Mouse (Mus musculus) urinary bladder, postnatal 25 days (tissue): ENCODE data around the gene Celsr1.
A peak's percentile ranks its signal among the peaks of the same experiment; 100 is the strongest.

Source experiments
- DNase-seq: peaks from one replicate; pipeline ENCODE4 v3.0.0; 2022; ENCODE audit warnings: low spot score

The Celsr1 gene

DNA sequence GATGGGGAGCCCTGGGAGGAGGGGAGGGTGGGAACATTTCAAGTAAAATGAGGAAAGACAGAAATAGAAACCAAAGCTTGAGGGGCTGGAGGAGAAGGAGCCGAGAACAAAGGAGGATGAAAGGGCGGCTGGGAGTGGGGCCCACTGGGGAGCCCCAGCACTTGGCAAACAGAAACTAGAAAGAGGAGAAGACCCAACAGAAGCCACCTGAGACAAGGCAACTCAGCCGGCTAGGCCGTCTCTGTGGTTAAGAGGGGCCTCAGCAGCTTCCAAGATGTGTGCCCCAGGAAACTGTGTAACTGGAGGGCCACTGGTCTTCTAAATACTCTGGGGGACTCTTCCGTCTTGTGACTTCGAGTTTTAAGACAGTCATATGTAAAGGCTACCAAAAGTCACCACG is 72.4 kb downstream of the Celsr1 start:
- DNase-seq: no peak

DNA sequence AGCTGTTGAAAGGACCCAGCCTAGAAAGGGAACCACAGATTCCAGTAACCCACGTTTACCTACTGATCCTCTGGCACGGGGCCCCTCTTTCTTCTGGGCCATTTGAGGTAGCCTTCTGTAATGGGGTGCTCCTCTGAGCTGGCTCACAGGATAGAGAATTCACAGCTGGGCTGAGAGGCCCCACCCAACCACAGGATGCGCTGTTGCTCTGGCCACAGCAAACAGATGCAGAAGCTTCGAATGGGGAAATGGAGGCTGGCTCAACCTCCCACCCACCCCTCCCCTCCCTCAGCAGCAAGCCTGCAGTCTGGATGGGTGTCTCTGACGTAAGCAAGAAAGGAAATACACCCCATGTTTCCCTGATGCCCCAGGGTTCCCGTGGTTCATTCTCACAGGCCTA is 77.4 kb downstream of the Celsr1 start:
- DNase-seq: no peak

DNA sequence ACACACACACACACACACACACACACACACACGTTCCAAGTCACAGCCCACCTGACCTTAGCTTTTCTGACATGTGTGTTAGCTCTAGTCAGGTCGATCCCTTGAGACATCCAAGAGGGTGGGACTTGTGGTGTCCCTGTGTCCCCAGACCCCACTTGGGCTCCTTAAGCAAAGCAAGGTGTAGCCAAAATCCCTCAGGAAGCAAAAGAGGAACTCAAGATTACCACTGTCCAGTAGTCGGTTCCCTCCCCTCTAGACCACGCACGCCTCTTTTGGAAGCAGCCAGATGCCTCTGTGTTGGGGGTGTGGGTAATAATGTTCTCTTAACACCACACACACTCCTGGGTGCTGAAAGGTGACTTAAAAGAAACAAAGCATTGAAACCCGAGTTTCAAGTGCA is 80.1 kb downstream of the Celsr1 start:
- no peak for DNase-seq

DNA sequence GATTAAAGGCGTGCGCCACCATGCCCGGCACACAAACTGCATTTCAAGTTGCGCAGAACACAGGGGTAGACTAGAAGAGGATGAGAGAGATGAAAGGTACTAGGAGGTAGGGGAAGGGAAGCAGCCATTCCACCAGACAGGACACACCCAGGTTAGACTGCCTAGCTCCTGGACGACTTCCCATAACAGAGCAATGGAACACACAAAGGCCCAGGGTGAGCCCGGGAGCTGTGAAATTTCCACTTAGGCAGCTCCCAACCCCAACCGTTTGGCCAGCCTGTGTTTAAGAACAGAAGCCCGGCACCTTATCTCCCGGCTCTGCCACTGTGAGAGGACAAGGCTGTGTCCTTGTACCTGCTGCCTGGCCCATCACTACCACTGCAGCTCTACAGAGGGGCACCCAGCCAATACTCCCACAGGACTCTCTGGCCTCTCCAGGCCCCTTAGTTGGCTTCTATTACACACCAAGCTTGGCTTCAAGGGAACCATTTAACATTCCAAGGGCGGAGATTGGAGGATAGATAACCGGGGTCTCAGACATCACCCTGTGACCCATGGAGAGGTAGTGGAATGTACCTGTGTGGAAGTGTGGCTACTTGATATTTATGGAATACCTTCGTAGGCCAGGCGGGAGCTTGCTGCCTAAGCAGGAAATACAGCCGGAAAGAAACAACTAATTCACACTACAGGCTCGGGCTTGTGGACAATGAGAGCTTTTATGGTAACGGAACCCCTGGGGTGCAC is 84.0 kb downstream of the Celsr1 start:
- DNase-seq: no peak

DNA sequence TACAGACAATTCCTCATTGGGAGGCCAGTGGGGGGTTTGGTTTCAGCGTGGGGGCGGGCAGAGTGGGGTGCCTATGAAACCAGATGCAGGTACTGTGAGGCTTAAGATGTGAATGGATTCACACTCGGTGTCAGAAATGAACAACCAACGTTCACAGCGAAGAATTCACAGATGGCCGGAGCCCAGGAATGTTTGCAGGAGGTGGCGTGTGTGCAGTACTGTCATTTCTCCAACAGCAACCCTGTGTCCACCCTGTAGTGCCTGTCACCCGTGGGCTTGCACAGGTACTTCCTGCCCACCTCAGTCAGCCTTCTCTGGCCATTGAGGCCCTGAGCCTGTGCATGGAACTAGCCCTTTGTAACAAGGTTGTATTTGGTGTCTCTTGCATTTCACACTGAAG is 85.6 kb downstream of the Celsr1 start:
- DNase-seq: no peak

DNA sequence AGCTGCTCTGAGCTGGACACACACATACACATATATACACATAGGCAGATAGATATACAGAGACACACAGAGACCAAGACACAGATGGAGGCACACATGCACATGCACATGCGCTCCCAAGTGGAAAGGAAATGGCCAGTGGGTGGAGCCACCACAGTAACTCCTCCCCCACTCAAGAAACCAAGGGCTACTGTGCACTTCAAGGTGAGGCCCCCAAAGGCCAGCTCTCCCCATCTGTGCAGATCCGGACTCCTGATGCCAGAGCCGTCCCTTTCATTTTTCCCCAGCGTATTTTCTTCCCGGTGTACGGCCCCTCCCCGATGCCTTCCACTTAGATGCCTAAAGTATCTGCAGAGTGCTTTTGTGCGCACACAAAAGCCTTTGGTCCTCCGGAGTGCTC is 86.0 kb downstream of the Celsr1 start:
- DNase-seq: no peak

DNA sequence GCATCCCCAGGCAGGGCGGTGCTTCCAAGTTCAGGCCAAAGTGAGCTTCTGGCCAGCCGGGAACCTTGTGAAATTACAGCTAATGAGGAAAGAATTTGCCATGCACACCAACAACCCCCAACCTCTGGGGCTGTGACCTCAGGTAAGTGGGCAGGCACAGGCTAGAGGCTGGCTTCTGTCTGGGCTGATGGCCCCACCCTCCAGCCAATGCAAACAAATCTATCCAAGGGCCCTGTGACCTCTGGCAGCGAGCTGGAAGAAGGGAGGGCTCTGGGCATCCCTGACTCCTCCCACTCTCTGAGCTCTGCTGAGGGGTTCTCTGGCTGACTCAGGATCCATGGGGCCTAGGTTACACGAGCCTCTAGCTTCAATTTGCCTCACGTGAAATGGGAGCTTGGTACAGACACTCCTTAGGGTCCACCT is 97.9 kb downstream of the Celsr1 start:
- peak; percentile 8 for DNase-seq

DNA sequence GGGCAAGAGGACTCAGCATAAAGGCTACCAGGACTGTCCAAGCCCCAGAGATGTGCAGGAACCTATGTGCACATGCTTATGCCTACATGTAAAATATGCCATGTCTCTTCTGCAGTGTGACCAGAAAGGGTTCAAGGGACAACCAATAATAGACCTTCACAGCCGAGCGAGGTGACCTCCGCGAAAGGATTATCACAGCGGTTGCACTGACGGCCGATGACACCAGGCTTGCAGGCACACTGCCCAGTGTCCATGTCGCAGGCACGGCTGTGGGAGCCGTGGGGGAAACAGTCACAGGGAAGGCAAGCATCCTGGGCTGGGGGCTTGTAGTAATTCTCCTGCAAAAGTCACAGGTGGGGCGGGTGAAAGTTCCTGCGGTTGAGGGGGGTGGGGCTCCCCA is 105.4 kb downstream of the Celsr1 start:
- no peak for DNase-seq

DNA sequence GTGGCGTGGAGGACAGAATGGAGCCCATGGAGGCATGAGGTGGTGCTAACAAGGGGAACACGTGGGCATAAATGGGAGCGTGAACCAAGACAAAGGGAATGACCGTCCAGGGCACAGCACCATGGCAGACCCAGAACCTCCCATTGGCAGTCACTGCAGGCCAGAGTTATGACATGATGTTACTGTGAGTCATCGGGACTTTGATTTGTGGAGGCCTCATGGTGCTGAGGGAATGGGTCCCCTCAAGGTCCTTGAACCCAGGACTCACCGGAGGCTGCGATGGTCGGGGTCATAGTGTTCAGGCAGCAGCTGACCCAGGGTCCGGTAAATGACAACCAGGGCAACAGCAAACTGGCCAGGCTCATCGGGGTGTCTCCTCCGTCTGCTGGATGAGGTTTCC is 111.7 kb downstream of the Celsr1 start:
- no peak for DNase-seq

DNA sequence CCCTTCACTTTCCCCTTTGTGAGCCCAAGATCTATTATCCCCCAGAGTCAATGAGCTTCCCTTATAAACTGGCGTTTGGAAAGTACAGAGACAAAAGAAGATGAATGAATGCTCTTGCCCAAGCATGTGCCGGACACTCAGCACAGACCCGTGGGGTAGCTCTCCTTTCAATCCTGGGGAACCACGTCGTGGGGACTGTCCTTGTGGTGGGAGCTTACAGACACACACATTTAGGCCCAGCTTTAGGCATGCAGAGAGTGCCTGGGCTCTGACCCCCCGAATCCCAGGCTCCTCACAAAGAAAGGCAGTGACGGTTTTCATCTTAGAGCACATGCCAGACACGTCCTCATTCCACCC is 113.7 kb downstream of the Celsr1 start:
- no peak for DNase-seq

DNA sequence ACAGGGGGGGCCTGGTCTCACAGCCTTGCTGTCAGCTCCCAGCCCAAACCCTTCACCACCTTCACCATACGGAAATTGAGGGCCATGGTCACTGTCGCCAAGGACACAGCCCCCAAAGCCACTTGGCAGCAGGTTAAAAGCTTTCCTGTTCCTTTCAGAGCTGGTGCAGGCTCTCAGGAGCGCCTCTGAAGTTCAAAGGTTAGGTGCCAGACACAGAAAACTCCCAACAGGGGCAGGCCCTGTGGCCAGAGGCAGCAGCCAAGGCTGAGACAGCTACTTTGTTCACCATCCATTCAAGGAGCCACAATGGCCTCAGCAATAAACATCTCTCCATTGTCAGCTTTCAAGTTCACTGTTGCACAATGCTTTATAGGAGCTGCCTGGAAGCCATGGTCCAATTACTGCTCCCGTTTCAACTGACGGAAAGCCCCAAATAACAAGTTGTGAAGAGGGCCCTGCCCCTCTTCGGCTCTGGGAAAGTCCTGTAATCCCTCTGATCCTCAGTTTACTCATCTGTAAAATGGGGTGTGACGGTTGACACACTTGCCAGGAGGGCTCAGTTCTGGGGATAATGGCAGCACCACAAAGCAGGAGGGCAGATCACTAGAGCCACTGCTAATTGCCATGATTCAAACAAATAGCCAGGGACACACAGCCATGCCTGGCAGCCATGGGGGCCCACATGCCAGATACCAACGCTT is 114.2 kb downstream of the Celsr1 start:
- no peak for DNase-seq

DNA sequence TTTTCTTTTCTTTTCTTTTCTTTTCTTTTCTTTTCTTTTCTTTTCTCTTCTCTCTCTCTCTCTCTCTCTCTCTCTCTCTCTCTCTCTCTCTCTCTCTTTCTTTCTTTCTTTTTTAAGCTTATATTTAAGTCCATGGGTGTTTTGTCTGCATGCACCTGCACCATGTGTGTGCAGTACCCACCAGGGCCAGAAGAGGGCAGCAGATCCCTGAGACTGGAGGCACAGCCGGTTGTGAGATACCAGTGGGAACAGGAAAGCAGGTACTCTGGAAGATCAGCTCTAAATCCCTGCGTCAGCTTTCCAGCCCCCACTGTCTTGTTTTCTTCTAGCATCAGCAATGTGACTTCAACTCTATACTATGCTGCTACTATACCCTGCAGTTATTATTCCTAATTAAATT is 120.0 kb downstream of the Celsr1 start:
- peak; percentile 37 for DNase-seq

DNA sequence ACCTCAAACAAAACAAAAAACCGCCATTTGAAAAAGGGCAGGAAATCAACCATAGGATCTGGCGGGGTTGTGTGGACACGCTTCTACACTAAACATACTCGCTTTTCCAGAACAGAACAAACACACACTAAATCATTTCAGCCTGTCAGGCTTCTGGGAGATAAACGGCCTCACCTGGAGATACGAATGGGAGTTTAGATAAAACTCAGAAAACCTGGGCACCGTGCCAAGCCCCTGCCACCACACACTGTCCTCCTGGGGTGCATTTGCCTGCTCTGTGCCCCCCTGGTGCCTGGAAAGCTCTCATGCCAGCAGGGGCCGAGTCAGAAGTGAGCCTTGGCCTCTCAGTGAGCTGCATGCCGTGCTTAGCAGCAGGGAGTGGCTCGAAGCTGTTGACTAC is 123.6 kb downstream of the Celsr1 start:
- peak; percentile 53 for DNase-seq

DNA sequence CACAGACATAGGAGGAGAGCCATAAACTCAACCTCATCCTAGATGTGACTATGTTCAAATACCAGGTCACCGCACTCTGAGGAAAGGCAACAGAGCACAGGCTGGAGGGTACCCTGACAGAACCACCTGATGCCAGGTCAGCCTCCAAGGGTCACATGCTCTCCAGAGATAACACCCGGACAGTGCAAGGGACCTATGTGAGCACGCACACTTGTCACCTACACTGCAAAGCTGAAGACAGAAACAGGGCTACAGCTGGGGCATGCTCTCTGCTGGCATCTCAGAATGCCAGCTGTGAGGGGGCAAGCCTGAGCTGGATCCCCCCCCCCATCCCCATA is 124.1 kb downstream of the Celsr1 start:
- DNase-seq: no peak

DNA sequence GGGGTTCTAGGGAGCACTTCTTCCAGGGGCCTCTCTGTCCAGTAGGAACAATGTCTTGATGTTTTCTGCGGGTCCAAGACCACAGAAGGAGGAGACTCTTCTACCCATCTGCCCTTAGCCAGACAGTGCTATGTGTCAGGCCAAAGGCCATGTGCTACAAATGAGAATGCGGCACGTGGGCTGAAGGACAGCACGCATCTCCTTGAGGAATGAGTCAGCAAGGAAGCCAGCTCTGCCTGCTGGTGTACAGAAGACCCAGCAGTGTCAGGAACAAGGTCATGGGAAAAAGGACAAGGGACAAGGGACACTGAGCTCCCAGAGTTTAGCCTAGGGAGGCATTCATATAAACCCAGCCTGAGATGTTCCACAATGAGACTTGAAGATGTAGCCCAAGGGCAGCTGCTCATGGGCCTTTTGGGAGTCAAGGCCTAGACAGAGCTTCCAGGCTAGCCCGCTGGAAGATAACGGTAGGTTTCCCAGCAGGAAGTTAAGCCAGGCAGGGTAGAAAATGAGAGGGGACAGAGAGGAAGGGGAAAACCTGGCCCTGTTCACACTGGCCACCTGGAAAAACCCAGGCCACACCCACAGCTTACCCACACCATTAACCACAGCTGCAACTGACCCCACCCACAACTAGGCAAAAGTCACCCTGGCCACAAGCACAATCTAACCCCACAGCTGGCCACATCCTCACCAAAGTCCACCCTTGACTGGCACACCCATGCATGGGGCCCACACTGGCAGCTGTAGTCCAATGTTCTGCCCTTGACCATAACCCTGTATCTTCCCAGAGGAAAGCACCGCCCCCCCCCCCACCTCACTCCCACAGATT is 124.7 kb downstream of the Celsr1 start:
- no peak for DNase-seq

DNA sequence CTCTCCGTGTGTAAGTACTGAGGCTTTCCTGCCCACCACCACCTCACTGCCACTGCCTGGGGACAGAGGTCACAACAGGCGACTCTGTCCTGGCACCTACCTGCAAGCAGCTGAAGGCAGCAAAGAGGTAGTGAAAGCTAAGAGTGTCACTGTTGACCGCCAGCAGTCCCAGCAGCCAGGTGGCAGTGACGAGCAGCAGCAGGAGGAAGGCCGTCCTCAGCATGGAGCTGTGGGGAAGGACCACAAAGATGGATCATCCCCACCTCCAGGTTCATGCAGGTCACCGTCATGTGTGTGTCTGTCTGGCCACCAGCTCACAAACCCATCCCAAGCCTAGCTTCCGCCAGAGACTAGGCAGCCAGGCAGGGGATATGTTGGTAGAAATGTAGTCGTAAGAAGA is 129.8 kb downstream of the Celsr1 start:
- no peak for DNase-seq

DNA sequence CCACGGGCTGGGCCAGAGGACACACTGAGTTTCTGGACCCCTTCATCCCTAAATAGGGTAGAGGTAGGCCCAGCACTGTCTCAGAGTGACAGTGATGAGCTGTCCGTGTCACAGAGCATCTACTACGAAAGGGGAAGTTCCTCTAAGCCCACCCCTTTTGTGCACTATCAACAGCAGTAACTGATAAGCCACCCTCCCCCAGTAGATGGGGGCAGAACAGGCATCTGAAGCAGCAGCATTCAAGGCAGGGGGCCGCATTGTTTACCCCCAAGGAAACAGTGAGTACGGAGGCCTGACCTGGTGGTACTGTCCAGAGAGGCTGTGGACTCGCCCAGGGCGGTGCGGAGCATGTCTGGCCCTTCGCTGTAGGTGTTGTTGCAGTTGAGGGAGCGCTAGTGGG is 131.1 kb downstream of the Celsr1 start:
- no peak for DNase-seq

DNA sequence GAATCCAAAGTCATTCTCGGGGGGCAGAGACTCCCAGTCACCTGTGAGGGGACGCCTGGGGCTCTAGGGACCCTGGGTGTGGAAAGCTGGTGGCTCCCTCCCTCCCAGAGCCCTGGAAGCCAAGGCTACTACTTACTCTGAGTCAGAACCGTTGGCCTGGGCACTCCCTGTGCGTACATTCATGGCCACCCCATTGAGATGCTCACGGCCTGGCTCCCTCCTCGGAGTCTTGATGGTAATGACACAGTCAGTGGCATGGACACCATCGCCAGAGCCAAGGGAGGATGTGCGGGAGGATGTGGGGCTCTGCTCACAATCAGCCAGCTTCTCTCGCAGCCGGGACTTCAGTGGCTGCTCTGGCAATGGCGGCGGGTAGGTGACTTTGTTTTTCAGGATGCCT is 132.8 kb downstream of the Celsr1 start:
- DNase-seq: no peak

DNA sequence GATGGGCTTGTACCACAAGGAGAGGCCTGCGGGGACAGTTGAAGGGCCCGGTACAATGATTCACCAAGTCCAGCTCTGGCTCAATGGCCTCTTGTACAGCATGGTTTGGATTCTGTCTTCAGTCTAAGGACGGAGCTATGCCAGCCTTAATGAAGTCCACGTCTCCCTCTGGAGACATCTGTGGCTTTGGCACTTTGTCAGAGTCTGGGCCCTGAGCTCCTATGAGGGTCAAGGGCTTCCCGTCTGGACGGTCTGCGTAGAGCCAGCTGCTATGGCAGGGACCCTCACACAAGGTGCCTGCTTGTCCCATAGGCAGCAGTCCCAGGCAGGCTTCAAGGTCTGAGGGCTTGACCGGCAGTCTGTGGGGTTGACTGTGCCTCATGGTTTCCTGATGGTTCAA is 133.3 kb downstream of the Celsr1 start:
- no peak for DNase-seq

DNA sequence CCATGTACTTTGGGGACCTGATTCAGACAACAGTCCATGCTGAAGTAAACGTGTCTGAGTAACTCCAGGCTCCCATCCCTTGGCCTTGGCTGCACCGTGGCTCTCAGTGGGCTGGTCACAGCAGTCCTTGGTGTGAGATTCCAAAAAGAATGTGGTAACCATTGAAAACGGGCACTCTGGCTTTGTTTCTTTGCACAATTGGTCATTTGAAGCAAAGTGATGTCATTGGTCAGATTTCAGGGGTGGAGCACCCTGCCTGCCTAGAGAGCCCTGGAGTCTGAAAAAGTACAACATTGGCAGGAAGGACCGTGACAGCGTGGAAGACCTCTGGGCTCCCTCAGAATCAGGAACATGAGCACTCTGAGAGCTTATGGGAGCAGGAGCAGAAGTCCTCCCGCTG is 134.2 kb downstream of the Celsr1 start:
- no peak for DNase-seq

DNA sequence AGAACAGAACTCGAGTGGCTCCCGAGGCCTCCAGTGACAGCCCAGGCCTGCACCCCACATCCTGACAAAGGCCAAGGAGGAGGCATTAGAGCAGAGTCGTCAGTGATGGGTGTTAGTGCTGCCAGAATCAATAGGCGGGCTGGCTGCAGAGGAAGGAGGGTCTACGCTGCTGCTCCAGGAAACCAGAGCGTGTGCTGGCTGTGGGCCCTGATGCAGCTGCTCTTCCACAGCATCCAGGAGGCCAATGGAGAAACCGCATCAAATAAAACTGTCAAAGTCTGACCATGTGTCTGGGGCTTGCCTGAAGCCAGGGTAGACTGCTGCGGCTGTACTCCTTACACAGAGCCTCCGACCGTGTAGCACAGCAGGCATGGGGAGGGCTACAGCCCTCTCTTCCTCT is 136.5 kb downstream of the Celsr1 start:
- no peak for DNase-seq

DNA sequence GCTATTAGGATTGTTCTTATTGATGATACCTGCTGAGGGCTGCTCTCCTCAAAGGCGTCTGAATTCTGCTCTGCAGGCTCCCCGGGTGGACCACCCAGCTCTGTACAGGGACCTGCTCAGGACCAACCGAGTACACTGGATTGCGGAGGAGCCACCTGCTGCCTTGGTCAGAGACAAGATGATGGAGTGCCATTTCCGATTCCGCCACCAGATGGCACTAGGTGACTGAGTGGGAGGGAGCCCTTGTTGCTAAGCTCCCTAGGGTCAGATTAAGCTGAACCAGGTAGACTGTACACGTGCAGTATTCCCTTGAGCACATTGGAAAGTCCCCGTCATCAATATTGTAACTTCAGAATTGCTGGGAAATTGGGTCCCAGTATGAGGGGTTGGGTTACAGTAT is 137.3 kb downstream of the Celsr1 start:
- DNase-seq: peak; percentile 78

DNA sequence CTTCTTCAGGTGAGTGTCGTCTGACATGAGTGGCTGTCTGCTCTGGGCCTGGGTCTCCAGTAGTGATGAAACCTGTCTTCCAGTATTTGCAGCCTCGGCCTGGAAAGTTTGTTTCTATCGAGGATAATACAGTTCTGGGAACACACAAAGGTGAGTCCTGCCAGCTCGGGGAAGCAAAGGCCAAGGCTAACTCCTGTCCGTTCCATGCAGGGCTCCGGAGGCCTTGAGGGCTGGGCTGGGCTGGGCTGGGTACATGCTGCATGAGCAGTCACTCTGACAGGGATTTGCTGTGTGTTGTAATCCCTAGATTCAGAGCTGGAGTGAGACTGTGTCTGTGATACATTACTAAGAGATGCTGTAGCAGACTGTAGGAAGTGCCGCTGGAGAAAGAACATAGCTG is 139.7 kb downstream of the Celsr1 start:
- DNase-seq: no peak
